Mouse (Mus musculus): ENCODE data around the gene Nrarp.

Nrarp gene

DNA sequence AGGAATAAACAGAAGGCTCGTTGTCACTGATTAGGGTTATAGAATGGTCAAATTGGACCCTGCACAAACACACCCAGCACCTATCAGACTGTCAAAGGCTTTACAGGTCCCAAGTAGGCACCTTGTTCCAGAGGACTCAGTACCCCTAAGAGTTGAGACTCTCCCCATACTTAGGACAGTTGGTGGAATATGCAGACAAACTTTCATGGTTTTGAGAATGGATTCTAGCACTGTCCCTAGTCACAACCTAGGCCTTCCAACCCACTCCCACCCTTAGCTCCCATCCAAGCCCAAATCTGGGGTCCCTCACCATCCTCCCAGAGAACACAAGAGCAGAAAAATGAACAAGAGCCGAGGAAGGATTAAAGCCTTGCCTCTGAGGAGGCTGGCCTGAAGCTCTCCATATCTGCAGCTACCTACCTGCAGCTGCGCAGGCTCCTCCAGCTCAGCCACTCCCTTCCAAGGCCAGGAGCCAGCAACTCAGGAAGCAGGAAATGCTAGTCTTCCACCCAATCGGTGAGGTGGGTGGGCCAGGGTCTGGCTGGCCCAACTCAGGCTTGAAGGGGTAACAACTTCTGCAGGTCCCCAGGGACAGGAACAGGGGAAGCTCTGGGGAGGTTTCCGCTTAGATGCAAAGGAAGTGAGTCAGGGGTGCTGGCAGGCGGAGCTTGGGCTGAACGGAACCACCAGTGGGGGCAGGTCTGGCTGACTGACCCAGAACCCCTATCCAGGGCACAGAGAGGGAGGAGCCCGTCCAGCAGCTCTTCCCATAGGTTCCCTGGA lies 15.8 kb downstream of the Nrarp start, which contains the start of gene Tor4a:
Gene Tor4a (minus strand): TSS at position 715 of the 783 bp plus-strand sequence.
- DNase-seq (ENCODE audit: low spot score) = no peak

DNA sequence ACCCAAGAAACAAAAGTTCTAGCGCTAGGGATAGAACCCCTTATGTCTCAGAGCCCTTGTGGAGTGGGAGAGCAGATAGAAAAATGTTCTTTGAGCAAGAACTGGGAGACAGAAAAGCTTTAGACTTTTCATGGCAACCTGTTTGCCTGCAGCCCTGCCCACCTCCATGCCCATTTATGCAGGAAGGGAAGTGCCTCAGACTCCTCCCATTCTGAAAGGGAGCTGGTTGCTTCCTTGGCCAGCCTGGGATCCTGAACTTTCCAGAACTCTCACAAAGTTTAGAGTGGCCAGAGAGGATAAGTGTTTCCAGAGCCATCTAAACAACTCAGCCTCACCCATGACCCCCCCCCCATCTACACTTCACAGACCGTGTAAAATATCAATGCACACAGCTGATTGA lies 16.6 kb downstream of the Nrarp start:
- DNase-seq (ENCODE audit: low spot score) = no peak

GRCm38 (mm10) chr2:25197946-25198345 lies 17.4 kb downstream of the Nrarp start:
- DNase-seq (ENCODE audit: low spot score) = no peak

- no peak for DNase-seq (ENCODE audit: low spot score)
These were observed 20.1 kb downstream of the Nrarp start for GRCm38 (mm10) chr2:25200631-25201030.

GRCm38 (mm10) chr2:25203631-25204214 lies 23.2 kb downstream of the Nrarp start:
- no peak for DNase-seq (ENCODE audit: low spot score)

DNA sequence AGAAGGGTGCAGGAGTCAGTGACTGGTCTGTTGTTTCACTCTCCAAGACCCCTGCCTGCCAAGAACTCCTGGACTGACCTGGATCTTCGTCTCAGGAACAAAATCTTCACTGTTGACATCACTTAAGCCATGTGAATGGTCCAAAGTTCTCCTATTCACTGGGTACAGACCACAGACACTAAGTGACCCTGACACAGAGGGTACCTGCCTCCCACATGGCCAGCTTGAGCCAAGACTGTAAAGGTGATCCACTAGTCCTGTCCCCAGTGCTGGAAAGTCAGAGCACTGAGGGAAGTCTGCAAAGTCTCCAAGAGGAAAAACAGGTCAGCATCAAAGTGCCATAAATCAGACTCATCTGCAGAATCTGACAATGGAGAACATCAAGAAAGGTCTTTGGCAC lies 27.0 kb downstream of the Nrarp start:
- no peak for DNase-seq (ENCODE audit: low spot score)

DNA sequence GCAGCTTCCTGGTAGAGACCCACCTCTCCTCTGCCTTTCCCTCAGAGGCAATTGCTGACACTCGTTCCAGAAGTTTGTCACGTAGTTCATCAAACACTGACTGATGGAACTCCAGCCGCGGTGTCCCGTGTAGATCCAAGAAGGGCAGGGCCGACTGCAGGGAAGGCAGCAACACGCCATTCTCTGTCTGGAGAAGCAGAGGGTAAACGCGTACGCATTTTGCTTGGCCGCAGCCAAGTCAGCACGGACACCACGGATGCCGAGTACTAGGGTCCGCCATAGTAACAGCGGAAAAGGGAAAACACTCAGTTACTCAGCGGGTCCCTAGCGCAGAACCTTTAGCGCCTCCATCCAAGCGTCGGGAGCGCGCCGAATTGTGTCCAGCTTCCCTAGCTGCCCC lies 30.1 kb downstream of the Nrarp start:
- no peak for DNase-seq (ENCODE audit: low spot score)

DNA sequence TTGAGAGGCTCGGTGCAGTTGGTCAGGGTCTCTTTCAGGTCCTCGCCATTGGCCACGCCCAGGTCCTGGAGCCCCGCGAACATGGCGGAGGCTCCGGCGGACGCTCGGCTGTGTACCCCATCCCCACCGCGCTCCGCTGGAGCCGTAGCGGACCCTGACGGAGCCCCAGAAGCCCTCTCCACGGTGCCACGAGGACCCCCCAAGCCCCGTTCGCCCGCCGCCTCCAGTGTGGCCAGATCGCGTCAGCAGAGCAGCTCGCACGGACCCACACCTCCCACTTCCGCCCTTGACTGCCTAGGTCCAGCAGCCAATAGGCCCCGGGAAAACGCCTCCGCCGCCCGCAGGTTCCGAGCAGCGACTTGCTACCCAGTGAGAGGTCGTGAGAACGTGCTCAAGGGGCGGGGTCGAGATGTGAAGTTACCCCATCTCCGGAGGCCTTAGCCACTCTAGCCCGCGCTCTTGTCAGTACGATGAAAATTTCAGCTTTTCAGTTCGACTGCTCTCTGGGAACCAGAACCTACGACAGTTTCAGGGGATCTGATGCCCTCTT lies 30.6 kb downstream of the Nrarp start, which contains the start of gene Nelfb:
Gene Nelfb (minus strand): TSS at position 369 of the 550 bp plus-strand sequence.
- peak; percentile 65 for DNase-seq (ENCODE audit: low spot score)

DNA sequence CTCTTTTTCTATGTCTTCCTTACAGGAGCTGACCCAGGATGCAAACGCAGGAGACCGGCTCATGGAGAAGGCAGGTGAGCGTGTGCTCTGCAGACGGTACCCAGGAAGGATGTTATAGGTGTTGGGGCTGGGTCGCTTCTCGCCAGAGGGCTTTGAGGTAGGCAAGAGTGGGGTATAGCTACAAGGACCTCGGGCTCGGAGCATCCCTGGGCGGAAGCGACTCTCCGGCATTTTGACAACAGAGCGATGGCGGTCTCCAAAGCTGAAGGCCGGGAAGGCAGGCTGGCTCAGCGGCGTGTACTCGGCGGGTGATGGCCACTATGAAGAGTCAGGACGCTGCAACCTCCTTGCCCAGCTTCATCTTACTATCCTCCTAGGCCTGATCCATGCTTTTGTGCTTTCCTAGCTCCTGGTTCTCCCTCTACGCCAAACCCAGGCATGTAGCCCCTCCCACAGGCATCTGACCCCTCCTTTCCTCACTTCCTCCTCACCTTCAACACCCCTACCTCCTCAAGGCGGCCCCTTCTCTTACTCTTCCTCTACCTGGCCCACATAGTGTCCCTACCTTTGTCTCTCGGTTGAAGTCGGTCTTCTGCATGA lies 32.8 kb downstream of the Nrarp start:
- DNase-seq (ENCODE audit: low spot score) = no peak

GRCm38 (mm10) chr2:25214444-25214843 lies 33.9 kb downstream of the Nrarp start, which contains the start of gene Stpg3:
Gene Stpg3 (minus strand): TSS chr2:25214637.
- no peak for DNase-seq (ENCODE audit: low spot score)

DNA sequence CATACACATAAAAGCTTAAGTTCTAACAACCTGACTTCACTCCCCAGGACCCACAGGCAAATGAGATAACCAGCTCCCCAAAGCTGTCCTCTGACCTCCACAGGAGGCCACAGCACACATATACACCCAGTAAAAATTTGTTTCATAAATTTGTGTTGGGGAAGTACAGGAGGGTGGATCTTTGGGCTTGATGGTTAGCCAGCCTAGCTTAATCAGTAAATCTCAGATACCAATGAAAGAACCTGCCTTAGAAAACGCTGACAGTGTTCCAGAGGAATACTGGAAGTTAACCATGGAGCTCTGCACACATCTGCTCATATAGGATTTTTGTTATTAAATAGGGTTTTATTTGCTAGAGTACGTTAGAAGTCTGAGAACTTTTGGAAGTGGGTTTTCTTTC lies 37.1 kb downstream of the Nrarp start:
- DNase-seq (ENCODE audit: low spot score) = no peak

DNA sequence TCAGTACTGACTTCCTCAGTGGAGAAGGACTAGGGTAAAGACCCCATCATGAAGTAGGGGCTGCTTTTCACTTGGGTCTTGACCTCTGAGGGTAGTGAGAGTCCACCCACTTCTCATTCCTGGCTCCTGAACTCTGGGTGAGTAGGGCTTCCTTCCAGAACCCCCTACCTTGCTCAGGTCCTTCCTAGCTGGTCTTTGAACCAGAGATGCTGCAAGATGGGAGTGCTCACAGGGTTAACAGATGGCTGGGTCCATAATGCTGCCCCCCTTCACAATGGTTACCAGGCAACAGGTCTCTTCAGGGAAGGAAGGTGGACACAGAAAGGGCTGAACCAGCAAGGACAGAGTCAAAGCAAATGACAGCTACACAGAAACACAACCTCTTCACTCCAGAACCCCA lies 37.9 kb downstream of the Nrarp start, which contains the start of gene Fam166a:
Gene Fam166a (plus strand): TSS at position 301 of the 400 bp plus-strand sequence.
- no peak for DNase-seq (ENCODE audit: low spot score)

DNA sequence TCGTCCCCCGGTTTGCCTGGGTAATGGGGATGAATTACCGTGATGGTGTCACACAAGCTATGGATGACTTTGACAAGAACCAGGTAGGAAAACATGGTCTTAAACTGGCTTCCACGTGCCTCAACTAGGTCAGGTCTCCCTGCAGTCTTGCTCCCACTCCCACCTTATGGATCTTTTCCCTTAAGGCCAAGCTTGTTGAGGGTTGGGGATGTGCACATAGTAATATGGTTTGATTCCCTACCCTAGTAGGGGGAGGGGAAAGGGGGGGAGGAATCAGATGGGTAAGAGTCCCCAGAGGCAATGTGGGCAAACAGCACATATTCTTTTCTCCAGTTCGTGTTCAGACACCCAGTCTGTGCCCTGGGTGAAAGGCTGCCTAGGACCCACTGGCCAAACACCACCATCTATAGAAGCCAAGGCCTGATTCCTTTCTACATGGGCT lies 40.8 kb downstream of the Nrarp start:
- no peak for DNase-seq (ENCODE audit: low spot score)

DNA sequence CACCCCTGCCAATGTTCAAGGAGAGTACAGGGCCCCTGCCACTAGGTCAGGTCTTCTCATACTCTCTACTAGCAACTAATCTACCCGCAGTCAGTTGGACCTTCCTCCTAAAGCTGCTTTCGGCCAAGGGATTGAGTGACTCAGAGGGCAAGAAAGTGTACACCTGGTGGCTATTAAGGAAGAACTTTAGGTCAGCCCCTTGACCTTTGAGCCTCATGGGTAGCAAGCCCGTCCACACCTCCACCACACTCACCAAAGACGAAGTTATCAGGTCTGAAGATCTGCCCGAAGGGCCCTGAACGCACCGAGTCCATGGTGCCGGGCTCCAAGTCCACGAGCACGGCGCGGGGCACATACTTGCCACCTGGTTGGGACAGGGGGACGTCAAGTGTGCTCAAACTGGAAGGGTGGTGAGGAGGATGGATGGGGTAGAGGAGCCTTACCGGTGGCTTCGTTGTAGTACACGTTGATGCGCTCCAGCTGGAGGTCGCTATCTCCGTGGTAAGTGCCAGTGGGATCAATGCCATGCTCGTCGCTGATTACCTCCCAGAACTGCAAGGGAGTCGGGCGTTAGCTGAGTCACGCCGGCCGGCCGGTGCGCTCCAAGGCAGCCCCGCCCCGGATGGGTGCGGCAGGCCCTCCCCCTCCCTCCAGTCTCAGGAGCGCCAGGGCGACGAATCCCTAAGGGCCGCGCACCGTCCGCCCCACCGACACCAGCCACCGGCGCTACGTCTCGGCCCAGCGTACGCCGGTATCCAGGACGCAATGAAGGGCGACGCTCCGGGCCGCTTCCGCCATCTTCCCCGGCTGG lies 43.3 kb downstream of the Nrarp start:
- peak; percentile 63 for DNase-seq (ENCODE audit: low spot score)

DNA sequence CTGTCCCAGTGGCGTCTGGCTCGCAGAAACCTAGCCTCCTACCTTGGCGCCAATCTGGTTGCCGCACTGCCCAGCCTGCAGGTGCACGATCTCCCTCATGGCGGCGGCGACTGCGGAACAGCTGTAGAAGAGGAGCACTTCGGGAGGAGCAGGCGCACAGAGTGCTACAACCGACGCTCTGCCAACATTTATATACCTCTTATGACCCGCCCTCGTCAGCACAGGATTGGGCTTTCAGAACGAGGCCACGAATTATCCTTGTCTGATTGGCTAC lies 43.9 kb downstream of the Nrarp start, which contains the start of gene Tubb4b:
Gene Tubb4b (minus strand): TSS at position 211 of the 274 bp plus-strand sequence.
- no peak for DNase-seq (ENCODE audit: low spot score)

DNA sequence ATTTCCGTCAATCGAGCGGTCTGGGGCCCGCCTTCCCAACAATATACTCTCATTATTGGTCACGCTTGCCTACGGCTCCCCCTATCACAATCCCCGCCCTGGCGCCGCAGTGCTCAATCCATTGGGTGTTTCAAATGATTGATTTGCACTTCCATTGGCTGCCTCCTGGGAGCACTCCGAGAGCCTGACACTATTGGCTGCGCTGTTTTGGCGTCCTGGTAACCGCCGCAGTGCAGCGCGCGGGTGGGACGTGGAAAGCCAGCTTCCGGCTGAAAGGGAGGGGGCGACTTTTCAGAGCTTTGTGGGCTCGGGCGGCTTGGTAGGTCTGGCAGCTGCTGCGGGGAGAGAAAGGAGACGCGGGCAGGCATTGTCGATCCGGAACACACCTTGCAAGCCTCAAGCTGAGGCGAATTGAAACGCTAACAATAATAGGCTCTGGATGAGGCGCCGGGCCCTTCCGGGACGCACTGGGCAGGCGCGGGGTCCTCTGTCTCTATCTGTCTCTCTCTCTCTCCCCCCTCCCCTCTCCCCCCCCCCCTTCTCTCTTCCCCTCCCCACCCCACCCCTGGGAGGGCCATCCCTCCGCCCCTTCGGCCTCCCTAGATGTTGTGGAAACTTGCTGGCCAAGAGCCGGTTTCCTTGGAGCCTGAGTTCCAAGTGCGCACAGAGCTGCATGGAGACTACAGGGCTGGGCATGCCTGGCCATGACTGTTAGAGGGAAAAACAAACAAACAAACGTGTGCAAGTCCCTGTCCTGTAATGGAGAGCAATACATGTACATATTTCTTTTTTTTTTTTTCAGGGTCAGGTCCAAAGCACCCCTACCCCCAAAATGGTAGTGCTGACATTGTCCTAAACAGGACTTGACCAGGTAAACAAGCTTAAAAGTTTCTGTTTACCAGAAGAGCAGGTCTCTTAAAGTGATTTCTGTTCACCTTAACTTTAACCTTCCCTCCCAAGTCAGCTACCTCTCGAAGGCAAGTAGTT lies 44.5 kb downstream of the Nrarp start:
- peak; percentile 100 for DNase-seq (ENCODE audit: low spot score)

- DNase-seq (ENCODE audit: low spot score) = no peak
These were observed 45.3 kb downstream of the Nrarp start for GRCm38 (mm10) chr2:25225811-25226379.

DNA sequence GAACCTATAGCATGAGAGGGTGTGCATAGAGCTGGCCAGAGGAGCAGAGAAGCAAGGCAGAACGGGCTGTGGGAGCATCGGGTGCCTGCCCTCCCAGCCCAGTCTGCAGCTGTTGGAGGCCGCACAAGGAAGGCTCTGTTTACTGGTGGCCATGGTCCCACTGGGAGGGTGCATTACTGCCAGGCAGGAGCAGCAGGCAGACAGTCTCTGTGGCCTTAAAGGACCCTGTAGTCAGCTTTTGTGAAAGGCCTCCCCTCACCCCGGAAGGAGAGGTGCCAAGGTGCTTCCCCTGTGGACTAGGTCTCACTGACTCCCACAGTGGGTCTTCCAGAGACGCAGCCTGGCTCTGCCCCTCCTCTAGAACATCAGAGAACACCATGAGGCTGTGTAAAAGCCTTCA lies 46.3 kb downstream of the Nrarp start:
- peak; percentile 65 for DNase-seq (ENCODE audit: low spot score)

GRCm38 (mm10) chr2:25227406-25227805 lies 46.8 kb downstream of the Nrarp start:
- no peak for DNase-seq (ENCODE audit: low spot score)

DNA sequence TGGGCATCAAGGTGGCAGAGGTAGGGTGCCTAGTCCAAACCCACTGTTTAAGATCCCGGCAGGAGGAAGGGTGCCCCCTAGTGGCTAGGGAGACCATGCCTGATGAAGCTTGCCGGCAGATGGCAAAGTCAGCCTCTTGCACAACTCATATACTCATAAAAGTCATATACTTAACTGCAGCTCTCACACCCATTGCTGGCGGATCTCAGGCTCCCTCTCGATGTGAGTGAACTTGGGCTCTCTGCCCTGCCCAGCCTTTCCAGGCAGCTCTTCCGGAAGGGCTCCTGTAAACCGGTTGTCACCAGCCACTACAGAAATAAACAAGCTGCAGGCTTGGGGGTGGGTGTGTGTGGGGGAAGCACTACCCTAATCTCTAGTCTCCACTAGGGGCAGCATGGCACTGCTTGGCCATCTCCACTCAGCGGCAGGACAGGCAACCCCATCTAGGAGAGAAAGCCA lies 47.9 kb downstream of the Nrarp start:
- peak; percentile 86 for DNase-seq (ENCODE audit: low spot score)

All from left cerebral cortex, adult 11 months (tissue).